Mouse (Mus musculus): ENCODE results near the gene Fam178b.
"Not testable (repeated sequence)": the region's sequence is repeated elsewhere in the genome, so short reads cannot be mapped to it uniquely, and the experiment has no call there.

Gene Fam178b

DNA sequence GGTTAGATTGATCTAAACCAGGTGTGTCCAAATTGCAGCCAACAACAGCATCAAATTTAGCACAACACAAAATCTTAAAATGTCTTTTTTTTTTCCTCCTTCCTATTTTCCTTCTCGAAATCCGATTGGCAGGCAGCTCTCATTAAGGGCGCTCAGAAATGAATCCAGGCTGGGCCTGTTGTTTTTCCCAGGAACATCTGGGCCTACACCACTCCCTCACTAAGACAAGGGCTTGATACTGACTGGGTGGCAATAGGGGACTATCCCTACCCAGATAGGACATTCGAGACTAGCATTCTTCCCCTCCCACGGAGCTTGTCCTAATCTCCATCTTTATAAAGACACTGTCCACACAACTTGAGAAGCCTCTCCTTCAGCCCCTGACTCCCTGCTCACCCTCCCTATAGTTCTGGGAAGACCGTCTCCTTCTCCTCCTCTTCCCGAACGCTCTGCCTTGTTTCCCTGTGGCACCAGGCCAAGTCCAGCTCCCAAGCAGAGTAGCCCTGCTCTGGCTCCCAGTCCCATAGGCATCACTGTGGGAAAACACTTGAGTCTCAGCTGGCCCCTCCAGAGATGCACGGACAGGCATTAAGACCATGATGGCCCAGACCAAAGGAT lies 134.9 kb downstream of the Fam178b start:
- DNase-seq (ENCODE audit: low read depth, low spot score): no peak
- Histone ChIP-seq H3K27me3 (ENCODE audit: control insufficient read depth, insufficient read depth, low read length, poor library complexity, severe bottlenecking) (no peaks in the 10 kb centered on the region), H3K36me3 (ENCODE audit: control insufficient read depth, insufficient read depth, low read length, poor library complexity, severe bottlenecking) (0 out of 2 replicates have a peak, but pooled peaks cover 1% of the 10 kb centered on the region)

- 0 out of 2 replicates have a peak, but pooled peaks cover 1% of the 10 kb centered on the region for H3K36me3 ChIP-seq (ENCODE audit: control insufficient read depth, insufficient read depth, low read length, poor library complexity, severe bottlenecking)
- peak; percentile 98 for DNase-seq (ENCODE audit: low read depth, low spot score)
- no peaks in the 10 kb centered on the region for H3K27me3 ChIP-seq (ENCODE audit: control insufficient read depth, insufficient read depth, low read length, poor library complexity, severe bottlenecking)
These were observed 136.0 kb downstream of the Fam178b start, which contains the start of gene Ankrd39 for GRCm38 (mm10) chr1:36546888-36547471. TSS of gene Ankrd39 (minus strand) at chr1:36547445.

- peaks cover 1% of the 10 kb centered on the region; the same call in 1 of the 2 replicates for H3K36me3 ChIP-seq (ENCODE audit: control insufficient read depth, insufficient read depth, low read length, poor library complexity, severe bottlenecking)
- peak; percentile 19 for DNase-seq (ENCODE audit: low read depth, low spot score)
- H3K27me3 ChIP-seq (ENCODE audit: control insufficient read depth, insufficient read depth, low read length, poor library complexity, severe bottlenecking): no peaks in the 10 kb centered on the region
These were observed 137.0 kb downstream of the Fam178b start for GRCm38 (mm10) chr1:36545845-36546600.

DNA sequence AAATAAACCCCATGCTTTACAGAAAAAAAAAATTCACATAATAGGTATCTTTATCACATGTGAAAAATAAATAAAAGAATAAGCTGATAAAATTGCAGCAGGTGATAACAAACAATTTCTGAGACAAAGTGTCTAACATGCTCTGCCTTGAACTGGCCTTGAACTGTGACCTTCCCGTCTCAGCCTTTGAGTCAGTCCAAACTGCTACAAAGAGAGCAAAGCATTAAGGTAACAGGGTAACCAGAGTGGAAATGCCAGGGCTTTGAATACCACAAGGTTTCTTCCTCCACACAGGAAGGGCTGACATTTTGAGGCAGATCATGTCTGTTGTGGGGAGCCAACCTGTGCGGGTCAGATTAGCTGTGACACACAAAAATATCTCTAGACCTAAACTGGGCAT lies 137.6 kb downstream of the Fam178b start:
- DNase-seq (ENCODE audit: low read depth, low spot score): no peak
- H3K27me3 ChIP-seq (ENCODE audit: control insufficient read depth, insufficient read depth, low read length, poor library complexity, severe bottlenecking): no peaks in the 10 kb centered on the region
- H3K36me3 ChIP-seq (ENCODE audit: control insufficient read depth, insufficient read depth, low read length, poor library complexity, severe bottlenecking): peaks cover 4% of the 10 kb centered on the region

DNA sequence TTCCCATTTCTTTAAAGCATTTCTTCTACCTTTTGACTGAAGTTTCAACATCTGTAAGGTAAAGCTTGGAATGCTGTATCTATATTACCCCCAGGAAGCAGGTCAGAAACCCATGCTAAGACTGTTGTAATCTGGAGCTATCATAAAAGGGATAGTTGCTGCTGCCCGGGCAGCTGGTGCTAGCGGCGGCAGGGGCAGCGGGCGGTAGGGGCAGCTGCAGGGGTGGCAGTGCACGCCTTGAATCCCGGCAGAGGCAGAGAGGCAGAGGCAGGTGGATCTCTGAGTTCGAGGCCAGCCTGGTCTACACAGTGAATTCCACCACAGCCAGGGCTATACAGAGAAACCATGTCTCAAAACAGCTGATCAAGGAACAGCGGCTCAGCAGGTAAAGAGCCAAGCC lies 140.1 kb downstream of the Fam178b start:
- DNase-seq (ENCODE audit: low read depth, low spot score): no peak
- Histone ChIP-seq H3K36me3 (ENCODE audit: control insufficient read depth, insufficient read depth, low read length, poor library complexity, severe bottlenecking) (peaks cover 4% of the 10 kb centered on the region), H3K27me3 (ENCODE audit: control insufficient read depth, insufficient read depth, low read length, poor library complexity, severe bottlenecking) (no peaks in the 10 kb centered on the region)

DNA sequence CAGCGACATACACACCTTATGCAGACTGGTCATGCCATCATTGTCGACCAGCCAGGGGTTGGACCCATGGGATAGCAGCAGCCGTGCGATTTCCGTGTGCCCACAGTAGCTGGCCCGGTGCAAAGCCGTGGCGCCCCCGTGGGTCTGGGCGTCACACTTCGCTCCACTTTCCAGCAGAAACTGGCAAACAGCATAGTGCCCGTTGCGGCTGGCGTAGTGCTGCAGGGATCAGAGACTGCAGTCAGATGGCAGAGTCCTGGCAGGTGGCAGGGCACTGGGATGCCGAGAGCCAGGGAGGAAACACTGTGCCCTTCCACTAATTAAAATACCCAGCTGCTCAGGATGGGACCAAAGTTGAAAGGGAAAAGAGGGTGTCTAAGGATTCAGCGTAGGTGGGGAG lies 141.1 kb downstream of the Fam178b start:
- no peaks in the 10 kb centered on the region for H3K27me3 ChIP-seq (ENCODE audit: control insufficient read depth, insufficient read depth, low read length, poor library complexity, severe bottlenecking)
- H3K36me3 ChIP-seq (ENCODE audit: control insufficient read depth, insufficient read depth, low read length, poor library complexity, severe bottlenecking): peaks cover 4% of the 10 kb centered on the region
- DNase-seq (ENCODE audit: low read depth, low spot score): no peak

DNA sequence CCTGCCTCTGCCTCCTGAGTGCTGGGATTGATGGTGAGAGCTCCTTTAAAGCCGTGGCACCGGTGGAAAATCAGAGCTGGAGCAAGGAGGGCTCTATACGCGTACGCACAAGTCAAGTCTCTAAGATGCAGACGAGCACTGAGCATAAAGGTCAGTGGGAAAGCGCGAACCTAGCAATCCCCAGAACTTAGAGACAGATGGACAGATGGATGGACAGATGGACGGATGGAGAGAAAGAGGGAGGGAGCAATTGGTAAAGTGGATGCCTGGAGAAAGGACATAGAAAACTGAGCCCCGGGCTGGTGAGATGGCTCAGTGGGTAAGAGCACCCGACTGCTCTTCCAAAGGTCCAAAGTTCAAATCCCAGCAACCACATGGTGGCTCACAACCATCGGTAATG lies 142.2 kb downstream of the Fam178b start:
- DNase-seq (ENCODE audit: low read depth, low spot score): no peak
- Histone ChIP-seq H3K27me3 (ENCODE audit: control insufficient read depth, insufficient read depth, low read length, poor library complexity, severe bottlenecking) (no peaks in the 10 kb centered on the region), H3K36me3 (ENCODE audit: control insufficient read depth, insufficient read depth, low read length, poor library complexity, severe bottlenecking) (peaks cover 4% of the 10 kb centered on the region)

DNA sequence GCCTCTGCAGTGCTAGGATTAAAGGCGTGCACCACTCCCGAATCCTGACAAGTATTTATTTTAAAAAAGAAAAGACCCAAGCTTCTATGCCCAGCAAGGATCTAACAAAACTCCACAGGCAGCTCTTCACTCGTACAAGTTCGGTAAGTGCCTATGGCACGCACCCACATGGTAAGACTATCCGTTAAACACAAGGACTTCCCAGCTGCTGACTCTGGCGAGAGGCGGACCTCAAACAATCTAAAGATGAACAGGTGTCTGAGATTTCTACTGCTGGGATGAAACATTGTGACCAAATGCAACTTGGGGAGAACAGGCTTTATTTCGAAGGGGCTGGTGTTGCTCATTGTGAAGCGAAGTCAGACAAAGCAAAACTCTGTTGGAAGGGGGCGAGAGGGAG lies 142.9 kb downstream of the Fam178b start:
- H3K27me3 ChIP-seq (ENCODE audit: control insufficient read depth, insufficient read depth, low read length, poor library complexity, severe bottlenecking): no peaks in the 10 kb centered on the region
- no peak for DNase-seq (ENCODE audit: low read depth, low spot score)

DNA sequence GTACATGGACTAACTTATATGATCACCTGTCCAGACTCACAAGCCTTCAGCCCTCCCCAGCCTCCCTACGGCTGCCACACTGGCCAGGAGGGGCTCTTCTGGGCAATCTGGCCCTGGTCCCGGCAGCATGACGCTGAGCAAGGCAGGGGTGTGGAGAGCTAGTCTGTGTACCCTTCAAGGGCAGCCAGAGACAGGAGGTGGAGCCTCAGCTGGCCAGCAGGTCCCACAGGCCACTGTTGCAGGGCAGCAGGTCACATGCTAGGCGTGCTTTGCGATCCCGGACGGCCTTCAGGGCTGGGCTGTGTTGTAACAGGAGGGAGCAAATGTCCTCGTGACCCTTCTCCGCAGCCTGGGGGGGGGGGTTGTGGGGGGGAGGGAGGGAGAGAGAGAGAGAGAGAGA lies 143.8 kb downstream of the Fam178b start, which contains the start of gene Gm42417:
Gm42417 (minus strand) TSS at position 244 of the 400 bp plus-strand sequence.
- no peak for DNase-seq (ENCODE audit: low read depth, low spot score)
- H3K27me3 ChIP-seq (ENCODE audit: control insufficient read depth, insufficient read depth, low read length, poor library complexity, severe bottlenecking): no peaks in the 10 kb centered on the region
- peaks cover 4% of the 10 kb centered on the region for H3K36me3 ChIP-seq (ENCODE audit: control insufficient read depth, insufficient read depth, low read length, poor library complexity, severe bottlenecking)

More for the DNA sequence above, 142.9 kb downstream of the Fam178b start:
- H3K36me3 ChIP-seq (ENCODE audit: control insufficient read depth, insufficient read depth, low read length, poor library complexity, severe bottlenecking): peaks cover 4% of the 10 kb centered on the region

DNA sequence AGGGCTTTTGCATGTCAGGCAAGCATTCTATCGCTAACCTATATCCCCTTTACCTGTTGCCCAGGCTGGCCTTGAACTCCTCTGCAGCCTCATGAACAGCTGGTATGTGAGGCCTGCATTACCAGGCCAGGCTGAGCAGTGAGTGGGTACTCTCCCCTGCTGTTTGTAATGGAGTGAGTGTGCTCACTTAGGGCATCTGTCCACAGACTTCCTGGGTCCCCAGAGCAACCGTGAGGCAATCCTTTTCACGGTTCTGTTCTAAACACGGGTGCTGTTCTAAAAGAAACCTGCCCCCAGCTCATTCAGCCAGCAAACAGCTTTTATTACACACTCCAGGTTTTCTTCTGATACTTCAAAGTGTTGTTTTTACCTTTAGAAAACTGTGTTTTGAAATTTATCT lies 144.3 kb downstream of the Fam178b start:
- H3K27me3 ChIP-seq (ENCODE audit: control insufficient read depth, insufficient read depth, low read length, poor library complexity, severe bottlenecking): no peaks in the 10 kb centered on the region
- no peak for DNase-seq (ENCODE audit: low read depth, low spot score)
- H3K36me3 ChIP-seq (ENCODE audit: control insufficient read depth, insufficient read depth, low read length, poor library complexity, severe bottlenecking): peaks cover 2% of the 10 kb centered on the region

DNA sequence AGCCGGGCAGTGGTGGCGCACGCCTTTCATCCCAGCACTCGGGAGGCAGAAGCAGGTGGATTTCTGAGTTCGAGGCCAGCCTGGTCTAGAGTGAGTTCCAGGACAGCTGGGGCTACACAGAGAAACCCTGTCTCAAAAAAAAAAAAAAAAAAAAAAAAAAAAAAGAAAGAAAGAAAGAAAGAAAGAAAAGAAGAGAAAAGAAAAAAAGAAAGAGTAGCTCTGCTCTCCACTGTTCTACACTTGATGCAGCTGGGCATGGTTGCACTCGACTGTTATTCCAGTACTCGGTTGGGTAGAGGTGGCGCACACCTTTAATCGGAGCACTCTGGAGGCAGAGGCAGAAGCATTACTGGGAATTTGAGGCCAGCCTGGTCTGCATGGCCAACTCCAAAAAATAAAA lies 146.2 kb downstream of the Fam178b start, which contains the start of gene Ankrd23:
Ankrd23 (minus strand) TSS at position 101 of the 400 bp plus-strand sequence.
- not testable (repeated sequence) for H3K27me3 ChIP-seq (ENCODE audit: control insufficient read depth, insufficient read depth, low read length, poor library complexity, severe bottlenecking); DNase-seq (ENCODE audit: low read depth, low spot score); H3K36me3 ChIP-seq (ENCODE audit: control insufficient read depth, insufficient read depth, low read length, poor library complexity, severe bottlenecking)

- DNase-seq (ENCODE audit: low read depth, low spot score): no peak
- H3K36me3 ChIP-seq (ENCODE audit: control insufficient read depth, insufficient read depth, low read length, poor library complexity, severe bottlenecking): peaks cover 2% of the 10 kb centered on the region
- H3K27me3 ChIP-seq (ENCODE audit: control insufficient read depth, insufficient read depth, low read length, poor library complexity, severe bottlenecking): no peaks in the 10 kb centered on the region
These were observed 146.6 kb downstream of the Fam178b start for GRCm38 (mm10) chr1:36536397-36536728.

GRCm38 (mm10) chr1:36535477-36536396 lies 147.2 kb downstream of the Fam178b start:
- Histone ChIP-seq H3K27me3 (ENCODE audit: control insufficient read depth, insufficient read depth, low read length, poor library complexity, severe bottlenecking) (no peaks in the 10 kb centered on the region), H3K36me3 (ENCODE audit: control insufficient read depth, insufficient read depth, low read length, poor library complexity, severe bottlenecking) (peaks cover 3% of the 10 kb centered on the region)
- no peak for DNase-seq (ENCODE audit: low read depth, low spot score)

DNA sequence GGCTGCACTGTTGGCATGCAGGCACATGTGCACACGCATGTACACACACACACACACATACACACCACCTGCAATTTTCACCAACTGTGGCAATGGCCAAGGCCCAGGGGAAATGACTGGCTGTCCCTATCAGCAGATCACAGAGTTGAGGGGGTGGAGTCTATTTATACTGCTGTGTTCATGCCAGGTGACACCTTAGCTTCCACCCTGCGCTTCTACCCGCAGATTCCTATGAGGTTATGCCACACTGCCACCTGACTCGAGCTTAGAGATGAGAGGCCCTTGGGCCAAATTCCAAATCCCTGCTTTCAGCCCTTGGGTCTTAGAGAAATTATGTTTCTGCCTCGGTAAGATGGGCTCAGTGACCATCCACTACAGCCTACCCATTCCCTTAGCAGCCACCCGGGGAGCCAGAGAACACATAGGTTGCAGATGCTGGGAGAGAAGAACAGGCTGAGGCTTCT lies 148.4 kb downstream of the Fam178b start:
- no peak for DNase-seq (ENCODE audit: low read depth, low spot score)
- H3K36me3 ChIP-seq (ENCODE audit: control insufficient read depth, insufficient read depth, low read length, poor library complexity, severe bottlenecking): peaks cover 2% of the 10 kb centered on the region; the same call in 1 of the 2 replicates
- H3K27me3 ChIP-seq (ENCODE audit: control insufficient read depth, insufficient read depth, low read length, poor library complexity, severe bottlenecking): no peaks in the 10 kb centered on the region
